Mouse (Mus musculus) testis, adult 2 months (tissue): ENCODE measurements around the gene Vdac1. TPM values are rescaled to one million over a fixed set of nuclear protein-coding genes. Genes with fewer than 3 reads are reported as not detected.

ENCODE experiments used
- H3K27ac ChIP-seq: fragments of 200-500 bp; 2 replicates; pipeline ENCODE4 v1.5.1; 2012; ENCODE audit warnings: low read depth, low read length; ENCODE audit not compliant: control insufficient read depth, insufficient read depth
- H3K27me3 ChIP-seq: fragments of 200-500 bp; 2 replicates; pipeline ENCODE4 v1.6.1; 2012; ENCODE audit warnings: mild to moderate bottlenecking, low read length, moderate library complexity; ENCODE audit not compliant: control insufficient read depth, insufficient read depth
- H3K36me3 ChIP-seq: fragments of 200-500 bp; 2 replicates; pipeline ENCODE4 v1.6.1; 2012; ENCODE audit warnings: mild to moderate bottlenecking, low read length; ENCODE audit not compliant: control insufficient read depth, insufficient read depth
- H3K4me1 ChIP-seq: fragments of 200-500 bp; 2 replicates; pipeline ENCODE4 v1.6.1; 2012; ENCODE audit warnings: low read length; ENCODE audit not compliant: control insufficient read depth, insufficient read depth
- H3K4me3 ChIP-seq: fragments of 200-500 bp; 2 replicates; pipeline ENCODE4 v1.5.1; 2012; ENCODE audit warnings: low read depth, mild to moderate bottlenecking, low read length, moderate library complexity, mixed read lengths; ENCODE audit not compliant: control insufficient read depth
- CTCF ChIP-seq: fragments of 200-500 bp; IDR thresholded peaks from 2 replicates; pipeline ENCODE4 v1.5.1; 2012; ENCODE audit warnings: low read depth, mild to moderate bottlenecking, inconsistent platforms, low read length, moderate library complexity; ENCODE audit not compliant: control insufficient read depth, insufficient read depth, insufficient replicate concordance
- POLR2A ChIP-seq: fragments of 200-500 bp; IDR thresholded peaks from 2 replicates; pipeline ENCODE4 v1.6.1; 2012; ENCODE audit warnings: low read depth, mild to moderate bottlenecking, inconsistent platforms, low read length, moderate library complexity; ENCODE audit not compliant: control insufficient read depth
- polyA plus RNA-seq: library from polyadenylated mRNA; depleted of rRNA; stranded (reverse); fragments of >200 nt; gene quantifications from 2 replicates; pipeline ENCODE4 v1.2.3, GENCODE M21; 2012

Vdac1 gene
- polyA plus RNA-seq, 1 experiment: 16.7 TPM

DNA sequence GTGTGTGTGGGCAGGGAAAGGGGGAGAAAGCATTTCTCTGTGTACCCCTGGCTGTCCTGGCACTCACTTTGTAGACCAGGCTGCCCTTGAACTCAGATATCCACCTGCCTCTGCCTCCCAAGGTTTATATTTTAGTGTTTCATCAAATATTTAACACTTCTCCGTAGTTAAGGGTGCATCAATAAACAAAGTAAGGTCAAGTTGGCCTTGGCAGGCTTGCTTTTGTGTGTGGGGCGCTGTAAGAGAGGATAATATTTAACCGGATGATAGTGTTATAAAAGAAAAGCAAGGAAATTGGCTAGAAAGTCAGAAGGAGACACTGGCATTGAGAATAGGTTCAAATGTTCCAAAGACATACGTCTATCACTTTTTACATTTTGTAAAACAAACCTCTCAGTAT lies 33.8 kb downstream of the Vdac1 start:
- H3K27ac ChIP-seq: no peak overlapping the region
- TF ChIP-seq CTCF: no peak
- TF ChIP-seq POLR2A: no peak

GRCm38 (mm10) chr11:52395343-52395742 lies 34.7 kb downstream of the Vdac1 start:
- TF ChIP-seq POLR2A (no peak), CTCF (no peak)
- Histone ChIP-seq H3K4me1 (peaks cover 5% of the 10 kb centered on the region), H3K4me3 (no peak overlapping the region), H3K27me3 (no peaks in the 10 kb centered on the region), H3K36me3 (no peaks in the 10 kb centered on the region), H3K27ac (no peak overlapping the region)

More for the DNA sequence above, 33.8 kb downstream of the Vdac1 start:
- Histone ChIP-seq H3K36me3 (no peaks in the 10 kb centered on the region), H3K4me3 (no peak overlapping the region), H3K4me1 (peaks cover 8% of the 10 kb centered on the region), H3K27me3 (no peaks in the 10 kb centered on the region)

GRCm38 (mm10) chr11:52395940-52396596 lies 35.4 kb downstream of the Vdac1 start, which contains the start of gene 9530068E07Rik:
TSS of gene 9530068E07Rik (plus strand) at chr11:52396428.
- peaks cover 4% of the 10 kb centered on the region; the same call in 1 of the 2 replicates for H3K4me1 ChIP-seq
- peak within 1 kb of the TSS; percentile 91 for H3K27ac ChIP-seq
- TF ChIP-seq POLR2A (peak; percentile 97), CTCF (no peak; the same call in 1 of the 2 replicates)
- peak within 1 kb of the TSS; percentile 91 for H3K4me3 ChIP-seq
- H3K36me3 ChIP-seq: no peaks in the 10 kb centered on the region
- H3K27me3 ChIP-seq: no peaks in the 10 kb centered on the region

DNA sequence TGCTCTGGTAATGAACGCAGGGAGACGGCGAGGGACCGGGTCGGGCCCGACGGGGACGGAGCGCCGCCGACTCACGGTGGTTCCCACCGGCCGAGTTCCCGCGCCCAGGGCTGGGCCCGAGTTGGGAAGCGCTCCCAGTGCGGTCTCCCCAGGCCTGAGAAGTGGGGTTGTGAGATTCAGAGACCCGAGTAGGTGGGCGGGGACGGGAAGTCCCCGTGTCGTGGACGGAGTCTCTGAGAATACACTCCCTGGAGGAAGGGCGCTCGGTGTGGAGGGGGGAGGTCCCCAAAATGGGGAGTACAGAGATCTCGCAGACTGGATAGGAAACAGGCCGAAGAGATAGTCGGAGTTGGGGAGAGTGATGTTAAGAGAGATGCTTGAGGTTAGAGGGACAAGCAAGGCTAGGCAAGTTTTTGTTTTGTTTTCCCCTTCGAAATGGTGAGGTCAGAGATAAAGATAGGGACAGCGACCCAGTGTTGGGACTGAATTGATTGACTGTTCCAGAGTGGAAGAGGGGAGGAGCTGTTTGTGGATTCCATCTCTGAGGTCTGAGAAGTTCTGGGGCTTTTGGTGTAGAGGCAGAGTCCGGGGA lies 36.0 kb downstream of the Vdac1 start:
- no peak for TF ChIP-seq POLR2A
- TF ChIP-seq CTCF: no peak
- H3K27me3 ChIP-seq: no peaks in the 10 kb centered on the region
- H3K4me3 ChIP-seq: peak overlapping the region; percentile 91
- peaks cover 4% of the 10 kb centered on the region; the same call in 1 of the 2 replicates for H3K4me1 ChIP-seq
- no peaks in the 10 kb centered on the region for H3K36me3 ChIP-seq
- H3K27ac ChIP-seq: peak overlapping the region; percentile 91

GRCm38 (mm10) chr11:52397385-52397987 lies 36.8 kb downstream of the Vdac1 start:
- no peak for TF ChIP-seq POLR2A
- TF ChIP-seq CTCF: no peak
- no peak overlapping the region for H3K27ac ChIP-seq
- no peaks in the 10 kb centered on the region for H3K27me3 ChIP-seq
- peaks cover 4% of the 10 kb centered on the region; the same call in 1 of the 2 replicates for H3K4me1 ChIP-seq
- H3K4me3 ChIP-seq: peak overlapping the region; percentile 91
- H3K36me3 ChIP-seq: no peaks in the 10 kb centered on the region

DNA sequence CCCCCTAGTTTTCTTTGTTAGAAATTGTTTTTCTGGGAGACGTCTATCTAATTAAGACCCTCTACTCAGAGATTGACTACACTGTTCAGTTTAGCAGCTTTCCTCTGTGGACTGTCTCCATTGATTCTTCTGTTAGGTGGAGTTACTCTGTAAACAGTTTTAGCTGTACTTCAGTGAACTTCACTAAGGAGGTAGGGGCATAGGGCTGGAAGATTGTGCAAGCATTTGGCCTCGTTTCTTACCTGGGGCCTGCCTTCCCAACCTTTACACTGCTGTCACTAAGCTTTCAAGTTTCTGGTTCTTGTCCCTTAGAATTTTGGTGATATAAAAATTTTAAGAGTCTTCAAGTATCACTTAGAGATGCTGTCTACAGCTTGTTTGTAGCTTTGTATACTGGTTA lies 40.8 kb downstream of the Vdac1 start:
- Histone ChIP-seq H3K27ac (no peak overlapping the region), H3K36me3 (peaks cover 4% of the 10 kb centered on the region; the same call in 1 of the 2 replicates), H3K27me3 (no peaks in the 10 kb centered on the region), H3K4me3 (no peak overlapping the region), H3K4me1 (peaks cover 6% of the 10 kb centered on the region; the same call in 1 of the 2 replicates)
- TF ChIP-seq POLR2A: no peak
- TF ChIP-seq CTCF: no peak

- Histone ChIP-seq H3K36me3 (peaks cover 4% of the 10 kb centered on the region; the same call in 1 of the 2 replicates), H3K4me3 (no peak overlapping the region), H3K27ac (no peak overlapping the region; the same call in 1 of the 2 replicates), H3K4me1 (peaks cover 4% of the 10 kb centered on the region; the same call in 1 of the 2 replicates), H3K27me3 (no peaks in the 10 kb centered on the region)
- no peak for TF ChIP-seq POLR2A
Measured at GRCm38 (mm10) chr11:52402566-52402965, 41.9 kb downstream of the Vdac1 start.
